Mouse (Mus musculus): ENCODE results near the gene Opn1sw. TPM values are rescaled to one million over a fixed set of nuclear protein-coding genes. Genes with fewer than 3 reads are reported as not detected.

Gene Opn1sw
- total RNA-seq (2023), result not detected

GRCm38 (mm10) chr6:29388052-29388518 lies at the start of gene Opn1sw:
Gene Opn1sw (minus strand): TSS chr6:29388468.

GRCm38 (mm10) chr6:29433038-29433803 lies 45.0 kb upstream of the Opn1sw start, which contains the start of gene Flnc:
Gene Flnc (plus strand): TSS chr6:29433256.

GRCm38 (mm10) chr6:29395910-29396713 lies 7.8 kb upstream of the Opn1sw start, which contains the start of gene Ccdc136:
Gene Ccdc136 (plus strand): TSS chr6:29396309.

GRCm38 (mm10) chr6:29347665-29348370 lies 40.5 kb downstream of the Opn1sw start, which contains the start of gene Calu:
Gene Calu (plus strand): TSS chr6:29348069.

Other genes starting within 250 kb of the Opn1sw start
- 81.0 TPM for gene Rbm28, start 223.5 kb downstream of the Opn1sw start, total RNA-seq (2023)
- gene Prrt4, start 208.9 kb downstream of the Opn1sw start, total RNA-seq (2023), result not detected
- 123 TPM for gene Impdh1, start 172.1 kb downstream of the Opn1sw start, total RNA-seq (2023)
- 15.4 TPM for gene Hilpda, start 116.0 kb downstream of the Opn1sw start, total RNA-seq (2023)
- gene Fam71f2, start 108.9 kb downstream of the Opn1sw start, total RNA-seq (2023), result 1.2 TPM
- not detected for gene Fam71f1, start 69.3 kb downstream of the Opn1sw start, total RNA-seq (2023)
- 51.8 TPM for gene Calu, start 40.4 kb downstream of the Opn1sw start, total RNA-seq (2023)
- not detected for gene Ccdc136, start 7.8 kb upstream of the Opn1sw start, total RNA-seq (2023)
- gene Flnc, start 44.8 kb upstream of the Opn1sw start, total RNA-seq (2023), result not detected
- gene Atp6v1f, start 79.2 kb upstream of the Opn1sw start, total RNA-seq (2023), result 150 TPM
- 7.6 TPM for gene Atp6v1fnb, start 83.0 kb upstream of the Opn1sw start, total RNA-seq (2023)
- gene Kcp, start 119.5 kb upstream of the Opn1sw start, total RNA-seq (2023), result not detected
- 25.5 TPM for gene Irf5, start 138.2 kb upstream of the Opn1sw start, total RNA-seq (2023)
- 107 TPM for gene Tnpo3, start 221.4 kb upstream of the Opn1sw start, total RNA-seq (2023)

Data from CD4-positive naive resting alpha-beta T cell, adult 76 days (primary cell).